Mouse (Mus musculus) sigmoid colon, adult 10 weeks (tissue): ENCODE measurements around the gene Snai1. TPM values are rescaled to one million over a fixed set of nuclear protein-coding genes. Genes with fewer than 3 reads are reported as not detected.

ENCODE experiments used
- polyA plus RNA-seq: library from polyadenylated mRNA; stranded (reverse); fragments of 350-450 nt; fragmentation: Illumina TruSeq; extraction: RNeasy Lipid Tissue Mini Kit (QIAGEN cat#74804); gene quantifications from one replicate; pipeline ENCODE4 v1.2.3, GENCODE M21; 2014; ENCODE audit warnings: low read depth, low replicate concordance

Snai1 gene
- not detected for polyA plus RNA-seq

DNA sequence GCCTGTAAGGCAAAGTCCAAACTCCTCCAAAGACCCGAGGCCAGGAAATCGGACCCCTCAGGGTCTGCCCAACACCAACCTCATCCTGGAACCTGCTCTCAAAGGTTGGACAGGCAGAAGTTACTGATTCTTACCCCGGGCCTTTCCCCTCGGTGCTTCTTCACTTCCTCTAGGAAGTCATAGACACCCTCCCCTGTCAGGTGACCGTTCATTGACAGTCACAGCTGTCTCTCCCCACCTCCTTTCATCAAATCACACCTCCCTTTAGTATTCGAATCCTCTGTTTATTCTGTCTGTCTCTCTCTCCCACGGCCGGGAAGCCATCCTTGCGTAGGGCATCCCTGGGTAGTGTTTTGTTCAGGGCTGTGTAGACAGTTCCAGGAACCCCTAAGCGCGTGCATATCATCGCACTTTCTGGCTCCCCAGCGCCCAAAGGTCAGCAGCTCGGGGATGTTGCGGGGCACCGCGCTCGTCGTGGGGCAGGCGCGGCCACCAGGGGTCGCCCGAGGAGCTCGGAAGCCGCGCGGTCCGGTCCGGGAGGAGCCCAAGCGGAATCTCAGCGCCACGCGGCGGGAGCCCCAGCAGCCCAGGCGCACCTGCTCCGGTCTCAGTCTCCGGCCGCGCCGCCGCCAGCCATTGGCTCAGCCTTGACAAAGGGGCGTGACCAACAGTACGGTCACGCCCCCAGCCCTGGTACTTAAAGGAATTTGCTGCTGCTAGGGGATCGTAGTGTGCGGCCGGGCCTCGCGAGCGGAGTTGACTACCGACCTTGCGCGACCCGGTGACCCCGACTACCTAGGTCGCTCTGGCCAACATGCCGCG is at the start of gene Snai1:
Snai1 (plus strand) TSS at position 720 of the 822 bp plus-strand sequence.

GRCm38 (mm10) chr2:167491757-167492708 is 46.0 kb upstream of the Snai1 start, which contains the start of gene Rnf114:
Rnf114 (plus strand) TSS chr2:167492645.

DNA sequence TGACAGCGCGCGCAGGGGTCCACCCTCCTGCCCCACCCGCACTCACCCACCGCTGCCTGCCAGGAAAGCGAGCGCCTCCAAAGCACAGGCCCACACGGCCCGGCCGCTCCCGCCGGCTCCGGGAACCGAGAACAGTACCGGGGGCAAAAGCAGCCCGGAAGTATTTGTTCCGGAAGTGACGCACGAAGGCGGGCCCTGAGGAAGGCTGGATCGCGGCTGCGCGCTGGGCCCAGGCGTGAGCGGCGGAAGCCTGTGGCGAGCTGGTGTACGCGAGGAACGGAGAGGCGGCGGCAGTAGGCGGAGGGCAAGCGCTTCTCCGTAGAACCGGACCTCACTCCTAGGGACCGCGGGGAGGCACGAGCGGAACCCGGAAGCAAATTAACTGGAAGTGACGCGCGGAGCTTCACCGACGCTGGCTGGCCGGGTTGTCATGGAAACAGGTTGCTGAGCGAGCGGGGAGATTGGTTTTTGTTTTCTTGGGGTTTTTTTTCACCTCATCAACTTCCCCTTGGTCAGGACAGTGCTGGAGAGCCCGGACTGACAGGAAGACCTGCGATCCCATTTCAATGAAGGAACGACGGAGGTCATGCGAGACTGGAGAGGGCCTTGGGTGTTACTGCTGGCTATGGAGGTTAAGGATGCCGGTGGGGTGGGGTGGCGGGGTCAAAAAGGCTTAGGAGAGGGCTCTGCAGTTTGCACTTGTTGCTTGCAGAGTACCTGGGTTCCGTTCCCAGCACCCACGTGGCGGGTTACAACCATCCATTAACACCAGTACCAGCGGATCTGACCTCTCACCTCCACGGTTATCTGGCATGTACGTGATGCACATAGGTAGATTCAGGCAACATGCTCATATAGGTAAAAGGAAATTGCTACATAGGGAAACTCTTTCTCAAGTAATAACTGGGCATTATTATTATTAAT is 45.0 kb upstream of the Snai1 start, which contains the start of gene Spata2:
Spata2 (minus strand) TSS at position 175 of the 924 bp plus-strand sequence.

Other genes starting within 250 kb of the Snai1 start
- 6.5 TPM for gene B4galt5, start 189.0 kb upstream of the Snai1 start, polyA plus RNA-seq
- 25.3 TPM for gene Slc9a8, start 116.5 kb upstream of the Snai1 start, polyA plus RNA-seq
- 25.3 TPM for gene Rnf114, start 45.5 kb upstream of the Snai1 start, polyA plus RNA-seq
- 8.9 TPM for gene Spata2, start 45.3 kb upstream of the Snai1 start, polyA plus RNA-seq
- 64.4 TPM for gene Ube2v1, start 93.9 kb downstream of the Snai1 start, polyA plus RNA-seq
- gene Gm20431, start 123.3 kb downstream of the Snai1 start, polyA plus RNA-seq, result not detected
- gene Cebpb, start 150.7 kb downstream of the Snai1 start, polyA plus RNA-seq, result 5.6 TPM
- gene Tmem189, start 151.6 kb downstream of the Snai1 start, polyA plus RNA-seq, result 9.6 TPM